Mouse (Mus musculus): ENCODE measurements around the gene Olfr1321. TPM values are rescaled to one million over a fixed set of nuclear protein-coding genes. Genes with fewer than 3 reads are reported as not detected.

The Olfr1321 gene
- not detected in 2 replicates for polyA plus RNA-seq (2015; fragmentation: Nextera tagmentation; extraction: Ambion mirVana)

GRCm38 (mm10) chrX:49734959-49735358 is at the start of gene Olfr1321:
TSS of gene Olfr1321 (minus strand) at chrX:49735059.
- ATAC-seq (ENCODE audit: low read depth): no peak
- 57% methylated on average over 2 of the region's 2 CpGs for WGBS (ENCODE audit: insufficient replicate concordance)

GRCm38 (mm10) chrX:49770828-49771227 is 36.0 kb upstream of the Olfr1321 start:
- no peaks in the 10 kb centered on the region for H3K9me3 ChIP-seq (replicated peaks)
- no peaks in the 10 kb centered on the region for H3K4me1 ChIP-seq (replicated peaks)
- ATAC-seq (ENCODE audit: low read depth): no peak
- no peak overlapping the region for H3K27ac ChIP-seq
- H3K36me3 ChIP-seq: no peaks in the 10 kb centered on the region
- no peak for DNase-seq
- H3K4me3 ChIP-seq (replicated peaks): no peak overlapping the region
- no peak overlapping the region for H3K4me2 ChIP-seq
- 4% methylated on average over 2 of the region's 2 CpGs for WGBS (ENCODE audit: insufficient replicate concordance)
- no peak overlapping the region for H3K9ac ChIP-seq
- H3K27me3 ChIP-seq: no peaks in the 10 kb centered on the region

More at GRCm38 (mm10) chrX:49734959-49735358, at the start of gene Olfr1321:
- no peaks in the 10 kb centered on the region for H3K4me1 ChIP-seq (replicated peaks)
- no peak within 1 kb of the TSS for H3K4me2 ChIP-seq
- H3K27me3 ChIP-seq: no peaks in the 10 kb centered on the region
- no peaks in the 10 kb centered on the region for H3K36me3 ChIP-seq
- no peaks in the 10 kb centered on the region for H3K9me3 ChIP-seq (replicated peaks)
- no peak within 1 kb of the TSS for H3K9ac ChIP-seq
- H3K27ac ChIP-seq: no peak within 1 kb of the TSS
- no peak for DNase-seq
- no peak within 1 kb of the TSS for H3K4me3 ChIP-seq (replicated peaks)

DNA sequence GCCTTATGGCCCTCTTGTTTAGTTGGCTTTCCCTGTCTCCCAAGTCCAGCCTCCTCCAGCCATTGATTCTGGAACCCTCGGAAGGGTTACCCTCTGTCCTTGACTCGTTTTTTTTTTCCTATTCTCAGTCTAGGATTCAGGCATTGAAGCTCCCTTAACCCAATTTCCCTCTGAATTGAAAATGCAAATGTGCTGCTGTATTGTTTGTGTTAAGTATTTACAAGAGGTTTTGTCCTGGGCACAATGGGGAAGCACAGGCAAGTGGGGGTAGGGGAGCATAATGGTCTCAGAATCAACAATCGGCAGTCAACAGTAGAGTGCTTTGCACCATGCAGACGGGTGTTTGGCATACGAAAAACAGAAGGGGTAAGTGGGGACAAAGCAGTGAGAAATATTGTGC is 10.3 kb upstream of the Olfr1321 start:
- Histone ChIP-seq H3K4me3 (replicated peaks) (no peak overlapping the region), H3K9me3 (replicated peaks) (no peaks in the 10 kb centered on the region), H3K27ac (no peak overlapping the region), H3K4me1 (replicated peaks) (no peaks in the 10 kb centered on the region), H3K9ac (no peak overlapping the region), H3K27me3 (no peaks in the 10 kb centered on the region), H3K36me3 (no peaks in the 10 kb centered on the region), H3K4me2 (no peak overlapping the region)
- 42% methylated on average over 5 of the region's 5 CpGs for WGBS (ENCODE audit: insufficient replicate concordance)
- ATAC-seq (ENCODE audit: low read depth): no peak
- DNase-seq: no peak

Other genes starting within 250 kb of the Olfr1321 start
- not detected in 2 replicates for gene Olfr1320, start 62.7 kb downstream of the Olfr1321 start, polyA plus RNA-seq (2015; fragmentation: Nextera tagmentation; extraction: Ambion mirVana)
- gene Igsf1, start 62.7 kb upstream of the Olfr1321 start, polyA plus RNA-seq (2015; fragmentation: Nextera tagmentation; extraction: Ambion mirVana): 39.8 and 48.9 TPM in 2 replicates
- not detected in 2 replicates for gene Olfr1322, start 156.4 kb upstream of the Olfr1321 start, polyA plus RNA-seq (2015; fragmentation: Nextera tagmentation; extraction: Ambion mirVana)

All from liver, embryonic 13.5 days (tissue).